Mouse (Mus musculus) G1E (cell line): Measurements from ENCODE around the gene Lrrc25. TPM values are rescaled to one million over a fixed set of nuclear protein-coding genes. Genes with fewer than 3 reads are reported as not detected.

Source experiments
- ATAC-seq: 2 replicates; pipeline ENCODE4 v1.8.0; 2016; ENCODE audit warnings: mild to moderate bottlenecking; ENCODE audit not compliant: insufficient number of reproducible peaks, poor library complexity, low FRiP score, severe bottlenecking; ENCODE audit errors: extremely low read depth
- DNase-seq: peaks from one replicate; pipeline ENCODE4 v3.0.0; 2012; ENCODE audit warnings: low spot score
- H3K27me3 ChIP-seq: 2 replicates; pipeline ENCODE4 v1.6.1; 2012; ENCODE audit warnings: mild to moderate bottlenecking, low read length, inconsistent platforms; ENCODE audit not compliant: insufficient read depth
- H3K36me3 ChIP-seq: replicated peaks from 2 replicates; pipeline ENCODE3; 2012; ENCODE audit warnings: mild to moderate bottlenecking, inconsistent platforms
- H3K4me1 ChIP-seq: 2 replicates; pipeline ENCODE4 v1.6.1; 2012; ENCODE audit warnings: low read depth, low read length, inconsistent platforms, mixed read lengths; ENCODE audit not compliant: insufficient read depth
- H3K4me3 ChIP-seq: 2 replicates; pipeline ENCODE4 v1.5.1; 2012; ENCODE audit warnings: low read depth, mild to moderate bottlenecking, inconsistent platforms, low read length, moderate library complexity, mixed read lengths
- H3K9me3 ChIP-seq: replicated peaks from 2 replicates; pipeline ENCODE4 v1.6.1; 2012; ENCODE audit warnings: inconsistent platforms
- CTCF ChIP-seq: IDR thresholded peaks from 2 replicates; pipeline ENCODE4 v1.5.1; 2012; ENCODE audit warnings: low read depth, low read length, inconsistent platforms, mixed read lengths
- GATA1 ChIP-seq: IDR thresholded peaks from 2 replicates; pipeline ENCODE4 v1.6.1; 2012; ENCODE audit warnings: borderline replicate concordance, low read length, inconsistent platforms, mixed read lengths
- GATA2 ChIP-seq: IDR thresholded peaks from 2 replicates; pipeline ENCODE4 v1.6.1; 2012; ENCODE audit warnings: low read depth, low read length, inconsistent platforms, borderline replicate concordance
- POLR2AphosphoS5 ChIP-seq: IDR thresholded peaks from 2 replicates; pipeline ENCODE4 v1.6.1; 2012; ENCODE audit warnings: low read depth, low read length, inconsistent platforms; ENCODE audit not compliant: insufficient replicate concordance
- TAL1 ChIP-seq: conservative IDR thresholded peaks from 2 replicates; pipeline ENCODE4 v1.6.1; 2012; ENCODE audit warnings: low read depth, low read length, inconsistent platforms, mixed read lengths
- polyA plus RNA-seq: library from polyadenylated mRNA; stranded (reverse); fragments of >175 nt; gene quantifications from 2 replicates; pipeline ENCODE4 v1.2.3, GENCODE M21; 2012
- total RNA-seq, 2 experiments: library from RNA; stranded (forward) in 1 of 2; stranded (reverse) in 1 of 2; fragments of 200-1000 nt in 1 of 2; fragments of >200 nt in 1 of 2; fragmentation: Nextera tagmentation in 1 of 2; gene quantifications; 2 replicates each; pipeline ENCODE4 v1.2.3; 2014 to 2017

Gene Lrrc25
- total and polyA plus RNA-seq, 3 experiments = 1.6 to 2.6 (median 1.6) TPM

DNA sequence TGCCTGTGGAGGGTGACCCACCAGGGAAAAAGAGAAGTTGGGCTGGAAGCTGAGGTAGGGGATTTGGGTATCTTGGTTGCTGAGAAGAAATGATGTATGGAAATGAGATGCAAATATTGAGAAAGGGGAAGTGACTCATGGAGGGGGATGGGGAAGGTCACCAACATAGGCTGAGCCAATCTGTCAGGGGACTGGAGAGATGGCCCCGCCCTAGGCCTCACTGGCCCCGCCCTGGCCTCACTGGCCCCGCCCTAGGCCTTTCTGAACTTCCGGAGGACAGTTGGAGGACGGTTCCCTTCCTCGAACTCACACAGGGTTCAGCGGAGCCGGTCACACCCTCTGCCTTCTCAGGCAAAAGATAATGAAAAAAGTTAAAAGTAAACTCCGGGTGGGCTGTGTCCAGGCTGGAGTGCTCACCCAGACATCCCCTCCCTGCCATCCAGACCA lies 3.0 kb downstream of the Lrrc25 start:
- ATAC-seq = peak; percentile 92

DNA sequence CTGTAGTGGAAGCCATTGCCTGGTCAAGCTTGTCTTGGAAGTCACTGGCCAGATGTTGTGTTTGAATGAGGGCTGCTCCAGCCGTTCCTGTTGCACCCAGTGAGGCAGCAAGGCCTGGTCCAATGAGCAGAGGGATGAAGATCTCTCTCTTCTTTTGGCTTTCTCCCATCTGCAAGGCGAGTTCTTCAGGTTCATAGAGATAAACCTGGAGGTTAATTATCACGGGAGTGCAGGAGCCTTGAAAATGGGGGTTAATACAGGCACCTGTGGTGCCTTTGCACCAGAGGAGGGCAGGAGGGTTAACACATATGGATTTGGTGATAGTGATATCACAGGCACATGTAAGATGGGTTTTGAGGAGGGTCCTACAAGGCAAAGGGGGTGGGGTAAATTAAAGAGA lies 6.3 kb downstream of the Lrrc25 start:
- H3K4me1 ChIP-seq = peaks cover 53% of the 10 kb centered on the region
- ATAC-seq (peak; percentile 6; the same call in 1 of the 2 replicates), DNase-seq (no peak)
- no peaks in the 10 kb centered on the region for H3K27me3 ChIP-seq
- H3K36me3 ChIP-seq = no peaks in the 10 kb centered on the region
- TF ChIP-seq POLR2AphosphoS5 (no peak), TAL1 (peak; percentile 75), GATA2 (no peak)
- peaks cover 5% of the 10 kb centered on the region; the same call in 1 of the 2 replicates for H3K9me3 ChIP-seq
- H3K4me3 ChIP-seq = no peak overlapping the region

More for the DNA sequence above, 3.0 kb downstream of the Lrrc25 start:
- no peaks in the 10 kb centered on the region for H3K9me3 ChIP-seq
- H3K36me3 ChIP-seq = no peaks in the 10 kb centered on the region
- peaks cover 72% of the 10 kb centered on the region for H3K4me1 ChIP-seq
- no peaks in the 10 kb centered on the region for H3K27me3 ChIP-seq
- peak; percentile 78 for DNase-seq
- TF ChIP-seq CTCF (no peak), TAL1 (no peak), GATA1 (no peak), GATA2 (no peak), POLR2AphosphoS5 (no peak)
- H3K4me3 ChIP-seq = peak overlapping the region; percentile 59; the same call in 1 of the 2 replicates

DNA sequence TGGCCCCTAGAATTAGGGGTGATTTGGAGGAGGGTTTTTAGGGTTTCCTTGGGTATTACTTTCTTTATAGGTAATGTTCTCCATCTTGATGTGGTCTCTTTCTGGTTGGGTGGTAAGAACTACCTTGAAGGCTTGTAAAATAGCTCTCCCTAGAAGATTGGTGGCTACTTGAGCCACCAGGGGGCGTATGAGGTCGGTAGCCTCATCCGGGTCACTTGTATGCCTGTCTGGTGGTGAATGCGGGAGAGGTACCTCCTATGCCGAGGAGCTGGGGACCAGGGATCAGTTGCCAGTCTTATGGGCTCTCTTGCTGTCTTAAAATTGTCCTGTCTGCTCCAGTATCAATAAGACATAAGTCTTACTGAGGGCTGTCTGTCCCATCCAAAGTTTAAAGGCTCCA lies 9.1 kb downstream of the Lrrc25 start:
- Histone ChIP-seq H3K36me3 (no peaks in the 10 kb centered on the region), H3K4me1 (peaks cover 44% of the 10 kb centered on the region), H3K27me3 (no peaks in the 10 kb centered on the region), H3K4me3 (no peak overlapping the region), H3K9me3 (peaks cover 5% of the 10 kb centered on the region; the same call in 1 of the 2 replicates)
- TF ChIP-seq POLR2AphosphoS5 (no peak), CTCF (no peak), GATA1 (no peak), TAL1 (no peak), GATA2 (no peak)
- DNase-seq (no peak), ATAC-seq (no peak)

DNA sequence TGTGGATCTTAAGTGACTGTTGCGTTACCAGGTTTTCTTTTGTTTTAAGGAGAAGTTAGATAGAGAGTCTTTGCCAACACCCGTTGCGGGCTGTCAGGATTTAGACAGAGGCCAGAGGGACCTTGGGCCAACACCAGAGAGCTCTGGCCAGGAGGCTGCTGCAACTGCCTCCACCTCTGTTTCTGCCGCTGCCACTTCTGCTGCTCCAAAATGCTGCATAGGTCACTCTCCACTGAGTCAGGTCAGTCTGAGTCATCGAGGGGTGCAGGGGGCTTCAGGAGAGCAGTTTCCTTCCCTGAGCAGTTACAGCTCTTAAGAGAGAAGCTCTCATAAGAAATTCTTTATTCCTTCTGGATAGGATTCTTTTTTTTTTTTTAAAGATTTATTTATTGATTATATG lies 11.1 kb downstream of the Lrrc25 start:
- Histone ChIP-seq H3K36me3 (no peaks in the 10 kb centered on the region), H3K27me3 (no peaks in the 10 kb centered on the region), H3K4me3 (no peak overlapping the region), H3K9me3 (peaks cover 12% of the 10 kb centered on the region), H3K4me1 (peaks cover 44% of the 10 kb centered on the region)
- TF ChIP-seq CTCF (no peak), GATA2 (no peak), POLR2AphosphoS5 (no peak), GATA1 (no peak), TAL1 (no peak)
- ATAC-seq = no peak
- DNase-seq = no peak

DNA sequence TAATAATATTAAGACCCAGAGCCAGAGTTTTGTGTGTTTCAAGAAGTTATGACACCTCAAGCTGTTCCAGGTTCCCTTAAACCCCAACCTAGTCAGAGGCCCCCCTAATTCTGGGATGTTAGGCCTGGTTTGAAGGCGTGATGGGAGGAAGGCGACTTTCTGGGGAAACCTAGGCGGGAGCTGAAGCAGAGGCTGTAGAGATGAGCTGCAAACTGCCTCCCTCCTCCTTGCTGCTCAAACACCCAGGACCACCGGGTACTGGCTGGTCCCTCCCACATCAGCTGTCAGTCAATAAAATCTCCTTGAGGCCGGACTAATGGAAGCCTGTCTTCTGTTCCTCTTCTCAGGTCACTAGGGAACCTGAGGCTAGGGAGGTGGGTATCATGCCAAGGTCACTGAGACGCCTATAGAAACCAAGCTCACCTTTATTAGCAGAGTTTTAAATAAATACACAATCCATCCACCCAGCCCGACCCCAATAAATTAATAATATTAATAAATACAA lies 13.1 kb downstream of the Lrrc25 start:
- Histone ChIP-seq H3K36me3 (no peaks in the 10 kb centered on the region), H3K4me1 (peaks cover 36% of the 10 kb centered on the region), H3K4me3 (peak overlapping the region; percentile 76; the same call in 1 of the 2 replicates), H3K27me3 (no peaks in the 10 kb centered on the region), H3K9me3 (peaks cover 20% of the 10 kb centered on the region)
- ATAC-seq (no peak), DNase-seq (no peak)
- TF ChIP-seq GATA1 = no peak
- TF ChIP-seq CTCF = no peak
- no peak for TF ChIP-seq POLR2AphosphoS5
- no peak for TF ChIP-seq TAL1
- TF ChIP-seq GATA2 = no peak

DNA sequence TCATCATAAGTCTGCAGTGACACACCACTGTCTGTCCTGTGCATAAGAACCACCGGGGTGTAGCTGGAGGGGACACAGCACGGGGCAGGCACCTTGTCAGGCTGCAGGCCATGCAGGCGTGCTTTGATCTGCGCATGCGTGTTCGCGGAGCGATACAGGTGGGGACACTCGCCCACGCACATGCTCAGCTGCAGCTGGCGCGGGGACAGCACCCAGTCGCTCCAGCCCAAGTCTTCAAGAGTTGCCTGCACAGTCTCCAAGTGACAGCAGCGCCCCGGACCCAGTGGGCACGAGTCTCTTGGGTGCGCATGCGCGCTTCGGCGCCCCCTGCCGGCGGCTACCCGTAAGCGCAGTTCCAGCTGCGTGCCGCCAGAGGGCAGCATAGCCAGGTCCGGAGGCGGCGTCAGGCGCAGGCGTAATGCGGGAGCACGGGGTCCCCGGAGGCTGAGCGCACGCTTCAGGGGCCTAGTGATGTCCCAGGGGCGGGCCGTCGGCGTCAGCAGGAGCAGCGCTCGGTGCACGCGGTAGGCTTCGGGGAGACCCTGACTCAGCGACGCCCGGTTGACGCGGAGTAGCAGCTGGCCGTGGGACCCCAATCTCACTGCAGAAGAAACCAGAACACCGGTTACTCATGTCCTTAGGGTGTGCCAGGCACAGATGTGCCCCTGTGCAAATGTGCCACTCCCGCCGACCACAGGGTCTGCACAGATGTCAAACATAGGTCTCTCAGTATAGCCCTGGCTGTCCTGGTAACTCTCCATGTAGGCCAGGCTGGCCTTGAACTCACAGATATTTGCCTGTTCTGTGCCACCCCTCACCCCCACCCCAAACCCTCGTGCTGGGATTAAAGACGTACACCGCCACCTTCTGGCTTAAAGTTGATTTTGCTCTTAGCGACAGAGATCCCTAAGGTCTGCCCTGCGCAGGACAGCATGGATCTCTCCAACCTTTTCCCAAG lies 13.9 kb downstream of the Lrrc25 start:
- Histone ChIP-seq H3K9me3 (peaks cover 15% of the 10 kb centered on the region), H3K4me1 (peaks cover 43% of the 10 kb centered on the region), H3K4me3 (peak overlapping the region; percentile 76), H3K27me3 (no peaks in the 10 kb centered on the region), H3K36me3 (no peaks in the 10 kb centered on the region)
- DNase-seq (peak; percentile 76), ATAC-seq (peak; percentile 60)
- TF ChIP-seq CTCF (peak; percentile 99), GATA2 (no peak)
